Mouse (Mus musculus) lung, postnatal 0 days (tissue): ENCODE results near the gene Trpv2.

Source experiments
- CTCF ChIP-seq: IDR thresholded peaks from 2 replicates; pipeline ENCODE4 v1.5.1; 2016; ENCODE audit warnings: antibody characterized with exemption, mild to moderate bottlenecking
- EP300 ChIP-seq: IDR thresholded peaks from 2 replicates; pipeline ENCODE4 v1.6.1; 2016; ENCODE audit warnings: antibody characterized with exemption, mild to moderate bottlenecking, control low read depth

GRCm38 (mm10) chr11:62550227-62550685 lies 24.0 kb upstream of the Trpv2 start:
- TF ChIP-seq CTCF = no peak
- peak; percentile 90 for TF ChIP-seq EP300
